Mouse (Mus musculus) embryonic facial prominence, embryonic 11.5 days (tissue): ENCODE measurements around the gene Lrrc2. TPM values are rescaled to one million over a fixed set of nuclear protein-coding genes. Genes with fewer than 3 reads are reported as not detected.

Source experiments
- ATAC-seq: fragments of 200-750 bp; cut with Nextera tagmentation; replicated peaks from 2 replicates; pipeline ENCODE4 v1.8.0; 2017; ENCODE audit warnings: low read depth; ENCODE audit not compliant: insufficient number of reproducible peaks, low FRiP score, low TSS enrichment
- DNase-seq: peaks from one replicate; pipeline ENCODE4 v3.0.0-alpha.2; 2015; ENCODE audit warnings: low spot score
- H3K27ac ChIP-seq: fragments of 300-500 bp; sonication (generic); replicated peaks from 2 replicates; pipeline ENCODE4 v1.5.1; 2014; ENCODE audit warnings: mild to moderate bottlenecking, low read depth, low read length, control low read depth
- H3K27me3 ChIP-seq: fragments of 300-500 bp; sonication (generic); 2 replicates; pipeline ENCODE4 v1.6.1; 2014; ENCODE audit warnings: mild to moderate bottlenecking, low read length, moderate library complexity, mixed read lengths; ENCODE audit not compliant: control insufficient read depth, insufficient read depth
- H3K36me3 ChIP-seq: fragments of 300-500 bp; sonication (generic); replicated peaks from 2 replicates; pipeline ENCODE4 v1.6.1; 2014; ENCODE audit warnings: low read depth, mild to moderate bottlenecking, low read length, moderate library complexity, mixed read lengths; ENCODE audit not compliant: control insufficient read depth, insufficient read depth
- H3K4me1 ChIP-seq: fragments of 300-500 bp; sonication (generic); 2 replicates; pipeline ENCODE4 v1.6.1; 2014; ENCODE audit warnings: low read length, mixed read lengths; ENCODE audit not compliant: control insufficient read depth, insufficient read depth
- H3K4me2 ChIP-seq: fragments of 300-500 bp; sonication (generic); 2 replicates; pipeline ENCODE4 v1.6.1; 2014; ENCODE audit warnings: low read depth, mild to moderate bottlenecking, control low read depth, low read length, moderate library complexity
- H3K4me3 ChIP-seq: fragments of 300-500 bp; sonication (generic); 2 replicates; pipeline ENCODE4 v1.5.1; 2014; ENCODE audit warnings: low read depth, low read length, control low read depth
- H3K9ac ChIP-seq: fragments of 300-500 bp; sonication (generic); replicated peaks from 2 replicates; pipeline ENCODE4 v1.6.1; 2014; ENCODE audit warnings: mild to moderate bottlenecking, control low read depth, low read length
- H3K9me3 ChIP-seq: fragments of 300-500 bp; sonication (generic); replicated peaks from 2 replicates; pipeline ENCODE4 v1.6.1; 2016; ENCODE audit warnings: mild to moderate bottlenecking, low read length, inconsistent platforms, mixed read lengths; ENCODE audit not compliant: control insufficient read depth
- WGBS: fragments of 180-500 bp; shearing (Covaris S2); extraction: QIAGEN DNeasy Blood & Tissue Kit; methylation state at CpG from one replicate; pipeline ENCODE4 v1.1.7; 2014; 5-methylcytosine and 5-hydroxymethylcytosine counted together
- polyA plus RNA-seq: library from polyadenylated mRNA; unstranded; fragments of >200 nt; fragmentation: Nextera tagmentation; extraction: Ambion mirVana; gene quantifications from 2 replicates; pipeline ENCODE4 v1.2.1, GENCODE M21; 2014

The Lrrc2 gene
- polyA plus RNA-seq, 1 experiment from 2014 or later = 0.74 TPM

DNA sequence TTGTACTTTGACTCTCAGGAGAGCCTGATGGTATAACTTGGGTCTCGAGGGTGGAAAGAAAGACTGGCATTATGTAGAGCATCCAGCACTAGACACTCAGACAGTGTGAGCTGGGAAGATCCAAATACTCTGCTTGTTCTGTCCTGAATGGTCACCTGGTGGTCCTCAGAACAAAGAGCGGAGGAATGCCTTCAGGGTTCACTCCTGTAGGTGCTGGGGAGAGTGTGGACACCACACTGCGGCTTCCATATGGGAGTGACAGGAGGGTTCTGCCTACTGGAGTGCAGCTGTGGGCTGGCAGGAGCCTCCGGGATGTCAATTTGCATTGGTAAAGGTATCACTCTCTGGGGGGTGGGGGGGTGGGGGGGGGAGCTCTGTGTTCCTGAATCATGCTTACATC is 31.0 kb downstream of the Lrrc2 start:
- 56% methylated on average over 4 of the region's 4 CpGs for WGBS
- Histone ChIP-seq H3K4me2 (no peak overlapping the region), H3K27me3 (no peaks in the 10 kb centered on the region), H3K36me3 (no peaks in the 10 kb centered on the region), H3K9me3 (no peaks in the 10 kb centered on the region), H3K27ac (no peak overlapping the region), H3K4me3 (no peak overlapping the region), H3K9ac (no peak overlapping the region), H3K4me1 (no peaks in the 10 kb centered on the region)
- ATAC-seq = no peak
- DNase-seq = no peak

DNA sequence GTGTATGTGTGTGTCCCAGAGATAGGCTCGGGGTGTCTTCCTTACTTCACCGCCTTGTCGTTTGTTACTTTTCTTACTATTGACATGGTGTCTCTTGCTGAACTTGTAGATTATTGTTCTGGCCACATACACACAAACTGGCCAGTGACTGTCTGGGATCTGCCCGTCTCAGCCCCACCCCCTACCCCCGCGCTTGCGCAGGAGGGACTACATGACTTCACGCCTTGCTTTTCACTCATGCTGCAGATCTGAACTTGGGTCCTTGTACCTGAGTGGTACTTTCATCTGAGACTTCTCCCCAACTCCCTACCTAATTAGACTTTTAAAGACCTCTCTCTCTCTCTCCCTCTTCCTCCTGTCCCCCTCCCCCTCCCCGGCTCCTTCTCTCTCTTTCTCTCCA is 32.8 kb downstream of the Lrrc2 start:
- H3K4me3 ChIP-seq = no peak overlapping the region
- H3K27me3 ChIP-seq = no peaks in the 10 kb centered on the region
- no peaks in the 10 kb centered on the region for H3K9me3 ChIP-seq
- DNase-seq (no peak), ATAC-seq (no peak)
- no peaks in the 10 kb centered on the region for H3K36me3 ChIP-seq
- WGBS = 90% methylated on average over 9 of the region's 9 CpGs
- no peak overlapping the region for H3K4me2 ChIP-seq
- H3K4me1 ChIP-seq = no peaks in the 10 kb centered on the region
- H3K27ac ChIP-seq = no peak overlapping the region
- H3K9ac ChIP-seq = no peak overlapping the region

DNA sequence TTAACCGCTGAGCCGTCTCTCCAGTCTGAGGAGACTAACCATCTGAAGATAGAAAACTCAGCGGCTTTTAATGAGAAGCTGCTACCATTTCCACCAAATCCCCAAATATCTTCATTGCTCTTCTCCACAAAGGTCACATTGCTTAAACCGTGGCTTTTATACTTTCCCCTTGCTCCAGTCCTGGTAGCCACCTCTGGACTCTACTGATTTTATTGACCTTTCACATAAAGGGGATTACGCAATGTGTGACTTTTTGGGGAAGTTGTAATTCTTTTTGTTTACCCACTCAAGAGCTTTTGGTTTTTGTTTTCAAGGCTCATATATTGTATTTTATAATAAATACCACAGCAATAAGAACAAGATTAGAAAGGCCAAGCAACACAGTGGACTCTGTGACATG is 34.2 kb downstream of the Lrrc2 start:
- H3K36me3 ChIP-seq = no peaks in the 10 kb centered on the region
- H3K9me3 ChIP-seq = no peaks in the 10 kb centered on the region
- H3K27ac ChIP-seq = no peak overlapping the region
- DNase-seq (no peak), ATAC-seq (no peak)
- WGBS = 94% methylated on average over 5 of the region's 5 CpGs
- H3K4me1 ChIP-seq = no peaks in the 10 kb centered on the region
- no peak overlapping the region for H3K9ac ChIP-seq
- H3K27me3 ChIP-seq = no peaks in the 10 kb centered on the region
- H3K4me2 ChIP-seq = no peak overlapping the region
- H3K4me3 ChIP-seq = no peak overlapping the region

DNA sequence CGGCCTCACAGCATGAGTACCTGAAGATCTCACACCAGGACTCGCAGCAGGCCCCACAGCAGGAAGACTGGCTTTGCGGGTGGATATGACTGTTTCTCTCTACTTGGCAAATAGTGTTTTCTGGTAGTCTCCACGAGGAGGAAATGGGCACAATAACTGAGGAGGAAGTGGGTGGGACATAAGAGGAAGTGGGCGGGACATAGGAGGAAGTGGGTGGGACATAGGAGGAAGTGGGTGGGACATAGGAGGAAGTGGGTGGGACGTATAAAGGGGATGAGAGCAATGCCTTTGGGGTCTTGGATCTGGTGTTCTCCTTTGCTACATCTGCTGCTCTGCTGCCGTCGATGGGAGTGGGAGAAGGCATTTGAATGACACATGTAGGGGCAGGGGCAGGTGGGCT is 34.6 kb downstream of the Lrrc2 start:
- Histone ChIP-seq H3K4me2 (no peak overlapping the region), H3K36me3 (no peaks in the 10 kb centered on the region), H3K9ac (no peak overlapping the region), H3K4me1 (no peaks in the 10 kb centered on the region), H3K9me3 (no peaks in the 10 kb centered on the region), H3K27me3 (no peaks in the 10 kb centered on the region), H3K4me3 (no peak overlapping the region), H3K27ac (no peak overlapping the region)
- WGBS = 89% methylated on average over 8 of the region's 8 CpGs
- no peak for DNase-seq
- ATAC-seq = no peak

DNA sequence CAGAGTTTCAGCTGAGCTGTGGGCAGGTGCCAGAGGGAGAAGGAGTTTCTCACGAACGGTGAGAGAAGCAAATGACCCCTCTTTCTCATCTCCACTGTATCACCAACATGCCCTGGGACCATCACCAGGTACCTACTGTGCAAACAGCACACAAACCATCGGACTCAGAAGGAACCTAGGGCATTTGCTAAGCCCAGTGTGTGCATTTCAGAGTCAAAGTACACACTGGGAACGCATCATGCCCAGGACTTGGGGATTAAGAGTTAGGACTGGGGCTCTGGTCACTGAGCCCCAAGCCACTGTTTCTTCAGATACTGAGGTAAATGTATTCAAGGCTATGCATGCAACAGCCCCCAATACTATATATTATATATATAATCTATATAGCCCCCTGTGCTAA is 36.0 kb downstream of the Lrrc2 start:
- Histone ChIP-seq H3K4me1 (no peaks in the 10 kb centered on the region), H3K9me3 (no peaks in the 10 kb centered on the region), H3K36me3 (no peaks in the 10 kb centered on the region), H3K27me3 (no peaks in the 10 kb centered on the region), H3K9ac (no peak overlapping the region), H3K4me3 (no peak overlapping the region), H3K27ac (no peak overlapping the region), H3K4me2 (no peak overlapping the region)
- ATAC-seq (no peak), DNase-seq (no peak)
- WGBS = 82% methylated on average over 4 of the region's 4 CpGs

DNA sequence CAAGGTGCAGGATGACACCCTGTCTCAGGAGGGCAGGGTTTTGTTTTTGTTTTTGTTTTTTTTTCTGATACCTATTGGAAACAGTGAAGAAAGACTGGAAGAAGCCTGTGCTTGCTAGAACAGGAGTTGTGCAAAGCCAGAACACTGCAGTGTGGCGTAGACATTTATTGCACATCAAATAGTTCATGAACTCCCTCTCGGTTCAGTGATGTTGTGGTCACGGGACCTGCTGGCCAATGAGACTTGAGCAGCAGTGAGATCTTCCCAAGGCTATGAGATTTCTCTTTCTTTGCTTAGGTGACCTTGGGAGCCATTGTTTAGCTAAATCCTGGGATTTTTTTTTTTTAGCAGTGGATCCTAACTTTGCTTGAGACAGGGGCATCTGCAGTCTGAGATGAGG is 36.7 kb downstream of the Lrrc2 start:
- no peak overlapping the region for H3K4me2 ChIP-seq
- no peaks in the 10 kb centered on the region for H3K27me3 ChIP-seq
- H3K4me3 ChIP-seq = no peak overlapping the region
- H3K9ac ChIP-seq = no peak overlapping the region
- no peak for DNase-seq
- no peaks in the 10 kb centered on the region for H3K9me3 ChIP-seq
- H3K36me3 ChIP-seq = no peaks in the 10 kb centered on the region
- H3K27ac ChIP-seq = no peak overlapping the region
- no peak for ATAC-seq
- 80% methylated on average over 3 of the region's 3 CpGs for WGBS
- H3K4me1 ChIP-seq = no peaks in the 10 kb centered on the region

DNA sequence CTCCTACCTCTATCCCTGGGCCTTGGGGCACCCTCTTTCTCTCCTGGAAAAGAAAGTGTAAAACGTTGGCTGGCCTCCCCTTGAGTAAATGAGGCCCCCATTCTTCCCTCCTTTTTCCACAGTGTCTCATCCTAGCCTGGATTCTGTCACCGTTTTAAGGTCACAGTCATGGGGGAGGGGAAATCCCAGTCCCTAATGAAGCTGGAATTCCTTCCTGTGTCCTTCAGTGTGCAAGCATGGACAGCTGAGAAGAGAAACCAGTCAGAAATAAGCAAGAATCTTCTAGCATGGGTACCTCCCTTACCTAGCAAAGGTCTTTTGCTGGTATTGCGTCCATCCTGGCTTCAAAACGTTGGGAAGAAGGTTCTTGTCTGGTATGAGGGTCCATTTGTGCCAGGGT is 37.8 kb downstream of the Lrrc2 start:
- 70% methylated on average over 4 of the region's 4 CpGs for WGBS
- no peak overlapping the region for H3K4me3 ChIP-seq
- H3K4me2 ChIP-seq = no peak overlapping the region
- H3K27ac ChIP-seq = no peak overlapping the region
- DNase-seq (no peak), ATAC-seq (no peak)
- no peaks in the 10 kb centered on the region for H3K36me3 ChIP-seq
- no peaks in the 10 kb centered on the region for H3K4me1 ChIP-seq
- H3K9ac ChIP-seq = no peak overlapping the region
- no peaks in the 10 kb centered on the region for H3K9me3 ChIP-seq
- H3K27me3 ChIP-seq = no peaks in the 10 kb centered on the region

DNA sequence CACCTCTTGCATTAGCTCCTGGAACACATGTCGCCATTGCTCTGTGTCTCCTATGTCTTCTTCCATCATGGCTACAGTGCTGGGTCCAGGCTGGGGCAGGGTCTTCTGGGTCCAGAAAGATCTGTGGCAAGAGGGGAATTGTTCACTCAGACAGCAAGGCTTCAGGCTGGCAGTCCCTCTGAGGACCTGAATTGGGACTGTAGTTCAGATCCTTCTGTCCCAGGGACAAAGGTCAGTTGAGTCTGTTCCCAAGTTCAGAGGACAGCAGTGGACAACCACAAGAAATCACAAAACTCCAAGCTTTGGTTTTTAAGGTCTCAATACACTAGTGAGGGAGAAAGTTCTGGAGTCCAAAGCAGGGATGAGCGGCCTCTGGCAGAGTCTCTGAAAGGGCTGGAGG is 38.2 kb downstream of the Lrrc2 start:
- 82% methylated on average over 2 of the region's 2 CpGs for WGBS
- H3K27me3 ChIP-seq = no peaks in the 10 kb centered on the region
- H3K4me3 ChIP-seq = no peak overlapping the region
- ATAC-seq = no peak
- no peaks in the 10 kb centered on the region for H3K36me3 ChIP-seq
- H3K27ac ChIP-seq = no peak overlapping the region
- H3K9me3 ChIP-seq = no peaks in the 10 kb centered on the region
- H3K4me2 ChIP-seq = no peak overlapping the region
- no peak for DNase-seq
- H3K4me1 ChIP-seq = no peaks in the 10 kb centered on the region
- H3K9ac ChIP-seq = no peak overlapping the region

DNA sequence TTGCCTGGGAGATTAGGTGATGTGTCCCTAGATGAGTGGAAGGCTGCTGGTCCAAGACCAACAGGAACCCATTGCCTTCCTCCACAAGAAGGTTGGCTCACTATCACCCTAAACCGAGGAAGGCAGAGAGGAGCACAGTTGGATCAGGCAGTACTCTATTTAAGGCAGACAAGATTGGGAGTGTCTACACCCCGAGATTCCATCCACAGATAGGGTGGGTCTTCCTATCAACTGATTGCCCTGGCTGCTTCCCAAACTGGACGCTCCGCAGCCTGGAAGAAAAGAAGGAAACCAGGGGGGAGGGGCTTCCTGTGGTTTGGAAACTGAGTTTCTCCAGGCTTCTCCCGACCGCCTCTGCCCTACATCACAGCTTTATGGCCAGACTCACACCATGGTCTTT is 38.9 kb downstream of the Lrrc2 start, which contains the start of gene Rtp3:
Gene Rtp3 (minus strand): TSS at position 380 of the 400 bp plus-strand sequence.
- DNase-seq = no peak
- Histone ChIP-seq H3K36me3 (no peaks in the 10 kb centered on the region), H3K27ac (no peak within 1 kb of the TSS), H3K4me2 (no peak within 1 kb of the TSS), H3K4me3 (no peak within 1 kb of the TSS), H3K9me3 (no peaks in the 10 kb centered on the region), H3K27me3 (no peaks in the 10 kb centered on the region), H3K4me1 (no peaks in the 10 kb centered on the region), H3K9ac (no peak within 1 kb of the TSS)
- WGBS = 59% methylated on average over 6 of the region's 6 CpGs
- ATAC-seq = no peak
